Mouse (Mus musculus) liver, embryonic 14.5 days (tissue): ENCODE data around the gene Izumo1r. TPM values are rescaled to one million over a fixed set of nuclear protein-coding genes. Genes with fewer than 3 reads are reported as not detected.

Experiments
- ATAC-seq: fragments of 200-750 bp; cut with Nextera tagmentation; 2 replicates; pipeline ENCODE4 v1.8.0; 2017; ENCODE audit warnings: moderate number of reproducible peaks, mild to moderate bottlenecking, moderate library complexity; ENCODE audit not compliant: insufficient read depth
- DNase-seq, 3 experiments: peaks; one replicate each; pipeline ENCODE4 v3.0.0-alpha.2; 2012 to 2013; ENCODE audit warnings: low read depth in 3 of 3, low spot score in 3 of 3
- H3K27ac ChIP-seq: fragments of 300-500 bp; sonication (generic); 2 replicates; pipeline ENCODE4 v1.5.1; 2014; ENCODE audit warnings: moderate library complexity, mild to moderate bottlenecking, control low read depth, inconsistent platforms
- H3K27me3 ChIP-seq: fragments of 300-500 bp; sonication (generic); 2 replicates; pipeline ENCODE4 v1.6.1; 2014; ENCODE audit warnings: mild to moderate bottlenecking, low read length, moderate library complexity; ENCODE audit not compliant: control insufficient read depth, insufficient read depth
- H3K36me3 ChIP-seq: fragments of 300-500 bp; sonication (generic); replicated peaks from 2 replicates; pipeline ENCODE4 v1.6.1; 2014; ENCODE audit warnings: low read depth; ENCODE audit not compliant: control insufficient read depth, insufficient read depth
- H3K4me1 ChIP-seq, 2 experiments: fragments of 200-500 bp in 1 of 2; fragments of 300-500 bp in 1 of 2; sonication (generic) in 1 of 2; replicated peaks; 2 replicates each; pipeline ENCODE4 v1.6.1; 2012 to 2014; ENCODE audit warnings: antibody characterized with exemption in 1 of 2, inconsistent platforms in 1 of 2, low read length in 1 of 2; ENCODE audit not compliant: control insufficient read depth in 2 of 2, insufficient read depth in 2 of 2
- H3K4me2 ChIP-seq: fragments of 300-500 bp; sonication (generic); 2 replicates; pipeline ENCODE4 v1.6.1; 2014; ENCODE audit warnings: low read depth, mild to moderate bottlenecking, control low read depth, moderate library complexity
- H3K4me3 ChIP-seq, 2 experiments: fragments of 200-500 bp in 1 of 2; fragments of 300-500 bp in 1 of 2; sonication (generic) in 1 of 2; 2 replicates each; pipeline ENCODE4 v1.5.1; 2012 to 2014; ENCODE audit warnings: low read depth in 2 of 2, low read length in 2 of 2, mild to moderate bottlenecking in 2 of 2, control low read depth in 1 of 2, inconsistent platforms in 1 of 2, moderate library complexity in 1 of 2; ENCODE audit not compliant: insufficient read depth in 1 of 2
- H3K9ac ChIP-seq: fragments of 300-500 bp; sonication (generic); replicated peaks from 2 replicates; pipeline ENCODE4 v1.6.1; 2014; ENCODE audit warnings: mild to moderate bottlenecking, control low read depth, moderate library complexity
- H3K9me3 ChIP-seq: fragments of 300-500 bp; sonication (generic); 2 replicates; pipeline ENCODE4 v1.6.1; 2016; ENCODE audit warnings: low read length, mixed read lengths; ENCODE audit not compliant: control insufficient read depth
- CTCF ChIP-seq: IDR thresholded peaks from 2 replicates; pipeline ENCODE4 v1.5.1; 2016; ENCODE audit warnings: antibody characterized with exemption, low read depth, control low read depth
- EP300 ChIP-seq: IDR thresholded peaks from 2 replicates; pipeline ENCODE4 v1.6.1; 2016; ENCODE audit warnings: antibody characterized with exemption, low read depth
- WGBS: fragments of 180-500 bp; shearing (Covaris S2); extraction: QIAGEN DNeasy Blood & Tissue Kit; methylation state at CpG from one replicate; pipeline ENCODE4 v1.1.7; 2014; ENCODE audit not compliant: insufficient replicate concordance; 5-methylcytosine and 5-hydroxymethylcytosine counted together
- polyA plus RNA-seq, 2 experiments: library from polyadenylated mRNA; depleted of rRNA in 1 of 2; stranded (reverse) in 1 of 2; unstranded in 1 of 2; fragments of >200 nt; fragmentation: Nextera tagmentation in 1 of 2; extraction: Ambion mirVana in 1 of 2; gene quantifications; 2 replicates each; pipeline versions ENCODE4 v1.2.1 to v1.2.3; 2012 to 2014

Izumo1r gene
- polyA plus RNA-seq, 2 experiments: not detected

DNA sequence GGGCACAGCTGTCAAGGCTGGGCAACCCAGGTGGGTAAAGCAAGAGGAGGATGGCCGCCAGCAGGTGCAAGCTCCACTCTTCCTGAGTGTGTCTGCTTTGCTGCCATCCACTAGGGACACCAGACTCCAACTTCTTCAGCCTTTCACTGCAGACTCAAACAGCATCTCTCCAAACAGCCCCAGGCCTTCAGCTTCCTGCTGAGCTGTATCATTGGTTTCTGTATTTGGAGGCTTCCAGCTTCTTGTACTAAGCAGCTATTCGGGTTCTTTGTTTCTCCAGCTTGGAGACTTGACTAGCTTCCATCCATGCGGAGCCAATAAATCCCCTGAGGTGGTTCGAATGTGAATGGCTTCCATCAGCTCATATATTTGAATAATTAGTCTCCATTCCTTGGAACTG, 49.2 kb downstream of the Izumo1r start:
- Histone ChIP-seq H3K27ac (no peak overlapping the region), H3K4me1 (no peaks in the 10 kb centered on the region), H3K9me3 (no peaks in the 10 kb centered on the region), H3K4me3 (no peak overlapping the region), H3K36me3 (no peaks in the 10 kb centered on the region), H3K4me2 (no peak overlapping the region), H3K27me3 (peaks cover 11% of the 10 kb centered on the region), H3K9ac (no peak overlapping the region)
- WGBS: 64% methylated on average over 4 of the region's 4 CpGs
- no peak for TF ChIP-seq CTCF
- TF ChIP-seq EP300: no peak
- no peak for ATAC-seq
- DNase-seq: no peak

DNA sequence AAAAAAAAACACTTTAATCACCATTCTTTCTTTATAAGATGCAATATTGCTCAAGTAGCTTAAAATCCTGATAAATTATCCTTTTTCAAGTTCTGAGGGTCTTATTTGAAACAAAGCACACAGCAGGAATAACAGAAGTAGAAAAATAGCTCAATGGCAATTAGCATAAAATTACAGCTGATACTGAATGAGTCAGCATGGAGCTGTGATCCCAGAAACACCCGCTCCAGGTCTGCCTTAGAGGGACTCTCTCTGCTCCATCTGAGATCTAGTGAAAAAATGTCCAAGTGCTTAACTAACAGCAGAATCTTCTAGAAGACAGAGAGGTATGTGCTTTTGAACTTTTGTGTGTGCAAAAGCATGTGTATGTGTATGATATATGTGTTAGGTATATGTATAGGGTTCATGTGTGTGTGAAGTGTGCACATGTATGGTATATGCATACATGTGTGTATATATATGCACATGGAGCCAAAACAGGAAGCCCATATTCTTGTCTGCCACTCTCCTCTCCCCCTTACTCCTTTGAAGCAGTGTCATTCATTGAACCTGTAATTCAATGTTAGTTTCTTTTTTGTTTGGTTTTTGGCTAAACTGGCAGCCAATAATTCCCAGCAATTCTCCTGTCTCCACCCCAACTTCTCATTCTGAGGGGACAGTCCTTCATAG, 55.3 kb downstream of the Izumo1r start:
- no peak overlapping the region for H3K4me2 ChIP-seq
- no peak overlapping the region for H3K9ac ChIP-seq
- no peaks in the 10 kb centered on the region for H3K9me3 ChIP-seq
- H3K27ac ChIP-seq: no peak overlapping the region
- H3K27me3 ChIP-seq: no peaks in the 10 kb centered on the region
- 63% methylated on average over 1 of the region's 1 CpGs for WGBS
- H3K4me3 ChIP-seq: no peak overlapping the region
- DNase-seq: no peak
- ATAC-seq: no peak
- no peak for TF ChIP-seq CTCF
- no peak for TF ChIP-seq EP300
- no peaks in the 10 kb centered on the region for H3K36me3 ChIP-seq
- H3K4me1 ChIP-seq: no peaks in the 10 kb centered on the region

DNA sequence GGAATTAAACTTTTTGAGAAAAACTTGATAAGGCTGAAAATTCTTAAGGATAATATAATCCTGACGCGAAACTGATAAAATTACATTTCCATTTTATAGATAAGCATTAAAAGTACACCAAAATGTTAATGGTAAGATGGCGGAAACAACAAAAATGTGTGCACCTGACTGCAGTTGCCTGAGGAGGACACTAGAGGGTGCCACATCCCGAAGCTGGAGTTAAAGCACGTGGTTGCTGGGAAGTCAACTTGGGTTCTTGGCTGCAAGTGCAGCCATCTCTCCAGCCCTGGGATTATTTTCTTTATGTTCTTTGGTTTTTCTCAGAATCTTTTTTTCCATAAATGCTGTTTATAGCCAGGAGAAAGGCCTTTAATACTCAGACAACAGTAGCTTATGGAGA, 57.3 kb downstream of the Izumo1r start:
- no peak for DNase-seq
- H3K9me3 ChIP-seq: no peaks in the 10 kb centered on the region
- H3K4me1 ChIP-seq: no peaks in the 10 kb centered on the region
- no peak for ATAC-seq
- no peak overlapping the region for H3K4me3 ChIP-seq
- no peak overlapping the region for H3K4me2 ChIP-seq
- H3K36me3 ChIP-seq: no peaks in the 10 kb centered on the region
- WGBS: 41% methylated on average over 5 of the region's 5 CpGs
- H3K27ac ChIP-seq: no peak overlapping the region
- TF ChIP-seq CTCF (peak; percentile 76), EP300 (no peak)
- no peaks in the 10 kb centered on the region for H3K27me3 ChIP-seq
- no peak overlapping the region for H3K9ac ChIP-seq

DNA sequence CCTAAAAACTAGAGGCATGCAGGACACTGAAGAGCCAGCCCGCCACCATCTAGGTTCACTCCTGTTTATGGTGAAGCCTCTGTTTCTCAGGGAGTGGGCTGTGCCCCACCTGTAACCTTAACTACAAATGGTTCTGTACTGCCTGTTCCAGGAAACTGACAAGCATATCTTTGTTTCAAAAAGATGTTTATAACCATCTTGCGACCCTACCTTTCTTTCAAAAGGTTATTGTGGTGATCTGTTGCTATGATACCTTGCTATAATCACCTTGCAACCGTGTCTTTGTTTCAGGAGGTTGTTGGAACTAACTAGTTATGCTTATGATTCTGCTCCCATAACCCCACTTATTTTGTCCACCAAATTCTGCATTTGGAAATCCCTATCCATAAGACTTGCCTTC, 59.8 kb downstream of the Izumo1r start:
- H3K4me3 ChIP-seq: no peak overlapping the region
- DNase-seq: no peak
- no peaks in the 10 kb centered on the region for H3K27me3 ChIP-seq
- H3K4me1 ChIP-seq: no peaks in the 10 kb centered on the region
- no peaks in the 10 kb centered on the region for H3K36me3 ChIP-seq
- no peak overlapping the region for H3K27ac ChIP-seq
- TF ChIP-seq EP300: no peak
- TF ChIP-seq CTCF: no peak
- no peaks in the 10 kb centered on the region for H3K9me3 ChIP-seq
- no peak overlapping the region for H3K4me2 ChIP-seq
- no peak for ATAC-seq
- H3K9ac ChIP-seq: no peak overlapping the region
- WGBS: 74% methylated on average over 3 of the region's 3 CpGs

DNA sequence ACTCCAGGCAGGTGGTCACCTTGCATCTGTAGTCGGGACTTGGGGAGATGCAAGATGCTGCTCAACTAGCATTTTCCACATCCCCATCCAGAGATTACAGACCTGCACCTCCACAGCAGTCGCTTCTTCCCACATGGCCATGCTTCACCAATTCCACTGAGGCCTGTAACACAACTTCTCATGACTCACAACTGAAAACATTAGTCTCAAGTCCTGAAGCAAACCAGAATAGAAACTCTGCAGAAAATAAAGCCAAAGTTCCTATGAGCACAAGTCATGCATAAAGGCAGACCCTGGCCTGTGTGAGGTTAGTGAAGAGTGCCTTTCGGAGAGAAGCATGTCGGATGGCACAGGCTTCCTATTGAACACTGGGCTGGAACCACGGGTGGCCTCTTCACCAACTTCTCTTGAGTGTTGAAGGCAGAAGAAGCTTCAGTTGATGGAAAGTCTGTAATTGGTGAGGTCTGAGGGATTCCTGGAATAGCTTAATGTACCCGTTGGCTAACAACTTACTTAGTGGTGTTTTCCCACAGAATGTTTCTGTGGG, 60.4 kb downstream of the Izumo1r start:
- Histone ChIP-seq H3K4me3 (no peak overlapping the region), H3K27ac (no peak overlapping the region), H3K4me2 (no peak overlapping the region), H3K36me3 (no peaks in the 10 kb centered on the region), H3K9me3 (no peaks in the 10 kb centered on the region), H3K9ac (no peak overlapping the region), H3K27me3 (no peaks in the 10 kb centered on the region), H3K4me1 (no peaks in the 10 kb centered on the region)
- DNase-seq: no peak
- ATAC-seq: no peak
- 71% methylated on average over 6 of the region's 6 CpGs for WGBS
- no peak for TF ChIP-seq EP300
- no peak for TF ChIP-seq CTCF
